In genomic region chr1:73743737-73744554, GRCm38 (mm10) we compare ENCODE assay signal across 9 mouse cellular contexts.
DNase-seq lines count a peak whose midpoint lies in the region; ATAC-seq and TF ChIP-seq lines count a peak whose summit lies in the region.
"Had no signal": no experiment of that assay in that cellular context is flagged by ENCODE, and none has a peak within 500 bp of the region (broad histone marks: within the 10 kb centered on the region; RNA-seq: fewer than 3 reads in every experiment).

No protein-coding gene starts in this region.

- H3K27ac ChIP-seq in kidney, adult 2 months (ENCODE audit: insufficient read depth, low read depth, low read length) = no peak overlapping the region
- peak overlapping the region; percentile 67 for H3K27ac ChIP-seq in forebrain, embryonic 15.5 days (replicated peaks)
- peak overlapping the region; percentile 84 for H3K27ac ChIP-seq in stomach, embryonic 14.5 days (ENCODE audit: low read length)

- H3K4me3 ChIP-seq in kidney, adult 2 months (ENCODE audit: insufficient read depth, low read depth, low read length) = no peak overlapping the region
- no peak overlapping the region for H3K4me3 ChIP-seq in forebrain, embryonic 15.5 days
- no peak overlapping the region for H3K4me3 ChIP-seq in stomach, embryonic 14.5 days (ENCODE audit: low read depth, low read length)

- no peak for TF ChIP-seq POLR2A in kidney, adult 2 months (IDR thresholded peaks at IDR 0.05; ENCODE audit: low read depth, low read length)

- no peaks in the 10 kb centered on the region for H3K9me3 ChIP-seq in forebrain, embryonic 15.5 days
- no peaks in the 10 kb centered on the region for H3K9me3 ChIP-seq in stomach, embryonic 14.5 days (ENCODE audit: control insufficient read depth, low read depth, low read length)

- intact Hi-C loops in gastrocnemius, postnatal 14 days (cut with DNase I; ENCODE audit: low total_unique reads) = no loop called here

- peak; percentile 86 for ATAC-seq in forebrain, embryonic 15.5 days (replicated peaks)
- ATAC-seq in stomach, embryonic 14.5 days (ENCODE audit: insufficient number of reproducible peaks, insufficient read depth, low FRiP score, low read depth) = peak; percentile 86

- H3K27me3 ChIP-seq in kidney, adult 2 months (replicated peaks; ENCODE audit: control insufficient read depth, insufficient read depth, low read length) = no peaks in the 10 kb centered on the region
- no peaks in the 10 kb centered on the region for H3K27me3 ChIP-seq in forebrain, embryonic 15.5 days
- H3K27me3 ChIP-seq in stomach, embryonic 14.5 days (ENCODE audit: control insufficient read depth, insufficient read depth, low read length) = no peaks in the 10 kb centered on the region

- TF ChIP-seq CTCF in kidney, adult 2 months (conservative IDR thresholded peaks at IDR 0.05; ENCODE audit: insufficient read depth, insufficient read length, low read depth, low read length) = no peak

- H3K9ac ChIP-seq in forebrain, embryonic 15.5 days (replicated peaks) = no peak overlapping the region
- H3K9ac ChIP-seq in stomach, embryonic 14.5 days (replicated peaks; ENCODE audit: low read depth, low read length) = no peak overlapping the region

- H3K4me1 ChIP-seq in kidney, adult 2 months (ENCODE audit: control insufficient read depth, insufficient read depth, low read length) = no peaks in the 10 kb centered on the region
- H3K4me1 ChIP-seq in forebrain, embryonic 15.5 days = peaks cover 11% of the 10 kb centered on the region
- H3K4me1 ChIP-seq in stomach, embryonic 14.5 days (ENCODE audit: control insufficient read depth, insufficient read depth, low read length) = peaks cover 19% of the 10 kb centered on the region

- no peak overlapping the region for H3K4me2 ChIP-seq in forebrain, embryonic 15.5 days (replicated peaks)
- no peak overlapping the region for H3K4me2 ChIP-seq in stomach, embryonic 14.5 days (replicated peaks; ENCODE audit: low read depth, low read length)

- no peaks in the 10 kb centered on the region for H3K36me3 ChIP-seq in kidney, adult 2 months (ENCODE audit: control insufficient read depth, insufficient read depth, low read length)
- H3K36me3 ChIP-seq in forebrain, embryonic 15.5 days = no peaks in the 10 kb centered on the region
- H3K36me3 ChIP-seq in stomach, embryonic 14.5 days (ENCODE audit: control insufficient read depth, insufficient read depth, low read length) = no peaks in the 10 kb centered on the region

- WGBS in kidney, adult 2 months = 25% methylated on average over 6 of the region's 6 CpGs
- WGBS in forebrain, embryonic 15.5 days = 10% methylated on average over 6 of the region's 6 CpGs
- 14% methylated on average over 6 of the region's 6 CpGs for WGBS in stomach, embryonic 14.5 days

- DNase-seq in kidney, postnatal 14 days = peak; percentile 61
- DNase-seq in kidney, adult 2 months = no peak
- DNase-seq in lung, postnatal 10 days = peak; percentile 76
- no peak for DNase-seq in adrenal gland, adult 2 months
- no peak for DNase-seq in right cerebral cortex, postnatal 10 days (ENCODE audit: low spot score in 2 of 2)
- no peak for DNase-seq in gastrocnemius, postnatal 14 days
- DNase-seq: cerebellum, adult 2 months had no signal

Comparison
In these comparisons a context has a peak if more than half of its experiments do, and no peak if none do; other contexts are left out.
1. DNase-seq: peak in kidney, postnatal 14 days (single experiment) and lung, postnatal 10 days (single experiment); none in kidney, adult 2 months (single experiment), adrenal gland, adult 2 months (single experiment), right cerebral cortex, postnatal 10 days (0 of 2) and gastrocnemius, postnatal 14 days (single experiment).